Mouse (Mus musculus) kidney, postnatal 36 days (tissue): ENCODE data around the gene Rab3ip.
A peak's percentile ranks its signal among the peaks of the same experiment; 100 is the strongest.

Experiments used
- DNase-seq, 2 experiments: peaks; one replicate each; pipeline ENCODE4 v3.0.0; 2021 to 2022; ENCODE audit warnings: mixed read lengths in 2 of 2

Gene Rab3ip

GRCm38 (mm10) chr10:116950009-116950769 lies at the start of gene Rab3ip:
TSS of gene Rab3ip (minus strand) at chr10:116950769.
- peak; percentile 88 to 96 for DNase-seq

- no peak for DNase-seq
Measured at GRCm38 (mm10) chr10:116998716-116999455, 48.3 kb upstream of the Rab3ip start.

GRCm38 (mm10) chr10:116996236-116996600 lies 45.6 kb upstream of the Rab3ip start:
- peak; percentile 73 to 75 for DNase-seq

GRCm38 (mm10) chr10:116995584-116996235 lies 45.1 kb upstream of the Rab3ip start:
- DNase-seq = no peak

GRCm38 (mm10) chr10:116995162-116995561 lies 44.6 kb upstream of the Rab3ip start:
- DNase-seq = no peak

- DNase-seq = no peak
Measured at GRCm38 (mm10) chr10:116993971-116994370, 43.4 kb upstream of the Rab3ip start.

GRCm38 (mm10) chr10:116986264-116987082 lies 35.9 kb upstream of the Rab3ip start, which contains the start of gene Best3:
TSS of gene Best3 (plus strand) at chr10:116986314.
- DNase-seq = no peak

- no peak for DNase-seq
Measured at GRCm38 (mm10) chr10:116984836-116985235, 34.3 kb upstream of the Rab3ip start.

- no peak for DNase-seq
Measured at GRCm38 (mm10) chr10:116982526-116982925, 32.0 kb upstream of the Rab3ip start.

GRCm38 (mm10) chr10:116980888-116981287 lies 30.3 kb upstream of the Rab3ip start:
- peak in 1 of 2 experiments; percentile 78 for DNase-seq

GRCm38 (mm10) chr10:116980273-116980672 lies 29.7 kb upstream of the Rab3ip start:
- peak; percentile 64 to 80 for DNase-seq

- DNase-seq = peak in 1 of 2 experiments; percentile 19
Measured at GRCm38 (mm10) chr10:116978841-116979240, 28.3 kb upstream of the Rab3ip start.

- DNase-seq = peak; percentile 54 to 74
Measured at GRCm38 (mm10) chr10:116977858-116978257, 27.3 kb upstream of the Rab3ip start.

- no peak for DNase-seq
Measured at GRCm38 (mm10) chr10:116977455-116977854, 26.9 kb upstream of the Rab3ip start.

GRCm38 (mm10) chr10:116972509-116972908 lies 21.9 kb upstream of the Rab3ip start, which contains the start of gene Gm10271:
TSS of gene Gm10271 (minus strand) at chr10:116972609.
- DNase-seq = no peak

- peak; percentile 84 to 92 for DNase-seq
Measured at GRCm38 (mm10) chr10:116968741-116969140, 18.2 kb upstream of the Rab3ip start.

GRCm38 (mm10) chr10:116966065-116966464 lies 15.5 kb upstream of the Rab3ip start:
- DNase-seq = peak; percentile 82 to 89

GRCm38 (mm10) chr10:116965297-116965696 lies 14.7 kb upstream of the Rab3ip start:
- peak; percentile 53 to 65 for DNase-seq

GRCm38 (mm10) chr10:116964571-116964970 lies 14.0 kb upstream of the Rab3ip start:
- DNase-seq = peak; percentile 43 to 54

- peak in 1 of 2 experiments; percentile 69 for DNase-seq
Measured at GRCm38 (mm10) chr10:116964084-116964483, 13.5 kb upstream of the Rab3ip start.

GRCm38 (mm10) chr10:116962803-116963202 lies 12.2 kb upstream of the Rab3ip start:
- peak in 1 of 2 experiments; percentile 68 for DNase-seq

GRCm38 (mm10) chr10:116962152-116962551 lies 11.6 kb upstream of the Rab3ip start:
- DNase-seq = peak; percentile 43 to 52
